Mouse (Mus musculus) lung, adult 2 months (tissue): ENCODE results near the gene Pde8b.

ENCODE experiments used
- CTCF ChIP-seq: fragments of 200-500 bp; IDR thresholded peaks from 2 replicates; pipeline ENCODE4 v1.5.1; 2011; ENCODE audit warnings: mild to moderate bottlenecking, low read length, control low read depth; ENCODE audit not compliant: insufficient read depth
- POLR2A ChIP-seq: fragments of 200-500 bp; IDR thresholded peaks from 2 replicates; pipeline ENCODE4 v1.6.1; 2011; ENCODE audit warnings: low read depth, mild to moderate bottlenecking, control low read depth, low read length, borderline replicate concordance; ENCODE audit errors: extremely low read depth

GRCm38 (mm10) chr13:95131041-95131440 is 119.1 kb downstream of the Pde8b start:
- no peak for TF ChIP-seq CTCF
- TF ChIP-seq POLR2A = no peak
